Mouse (Mus musculus) limb, embryonic 10.5 days (tissue): ENCODE data around the gene Nwd1. TPM values are rescaled to one million over a fixed set of nuclear protein-coding genes. Genes with fewer than 3 reads are reported as not detected.

Experiments used
- DNase-seq: peaks from one replicate; pipeline ENCODE4 v3.0.0-alpha.2; 2017; ENCODE audit warnings: low spot score
- H3K27ac ChIP-seq: fragments of 300-500 bp; sonication (generic); 2 replicates; pipeline ENCODE4 v1.5.1; 2016; ENCODE audit warnings: mild to moderate bottlenecking
- H3K27me3 ChIP-seq: fragments of 300-500 bp; sonication (generic); 2 replicates; pipeline ENCODE4 v1.6.1; 2016; ENCODE audit warnings: low read depth, mild to moderate bottlenecking; ENCODE audit not compliant: poor library complexity, severe bottlenecking
- H3K36me3 ChIP-seq: fragments of 300-500 bp; sonication (generic); 2 replicates; pipeline ENCODE4 v1.6.1; 2016; ENCODE audit warnings: mild to moderate bottlenecking, moderate library complexity
- H3K4me1 ChIP-seq: fragments of 300-500 bp; sonication (generic); 2 replicates; pipeline ENCODE4 v1.6.1; 2016
- H3K4me3 ChIP-seq: fragments of 300-500 bp; sonication (generic); 2 replicates; pipeline ENCODE4 v1.5.1; 2016; ENCODE audit warnings: mild to moderate bottlenecking, moderate library complexity
- H3K9me3 ChIP-seq: fragments of 300-500 bp; sonication (generic); replicated peaks from 2 replicates; pipeline ENCODE4 v1.6.1; 2016; ENCODE audit warnings: mild to moderate bottlenecking
- WGBS: fragments of 180-500 bp; shearing (Covaris S2); methylation state at CpG from one replicate; pipeline ENCODE4 v1.1.7; 2016; 5-methylcytosine and 5-hydroxymethylcytosine counted together
- microRNA-seq: library from miRNA; unstranded; fragments of <30 nt; microRNA quantifications from one replicate; pipeline ENCODE4, GENCODE M21; 2017
- polyA plus RNA-seq: library from polyadenylated mRNA; unstranded; fragments of >200 nt; fragmentation: Nextera tagmentation; extraction: Ambion mirVana; gene quantifications from 2 replicates; pipeline ENCODE4 v1.2.1, GENCODE M21; 2016

Nwd1 gene
- polyA plus RNA-seq, 1 experiment from 2014 or later, result not detected

GRCm38 (mm10) chr8:72756771-72757390 is 110.4 kb downstream of the Nwd1 start:
- H3K4me1 ChIP-seq, result peaks cover 9% of the 10 kb centered on the region; the same call in 1 of the 2 replicates
- 96% methylated on average over 35 of the region's 35 CpGs for WGBS
- no peaks in the 10 kb centered on the region for H3K27me3 ChIP-seq
- H3K36me3 ChIP-seq, result peaks cover 80% of the 10 kb centered on the region
- no peak overlapping the region for H3K4me3 ChIP-seq
- no peaks in the 10 kb centered on the region for H3K9me3 ChIP-seq
- peak; percentile 30 for DNase-seq
- H3K27ac ChIP-seq, result no peak overlapping the region

GRCm38 (mm10) chr8:72757426-72758195 is 111.1 kb downstream of the Nwd1 start:
- no peaks in the 10 kb centered on the region for H3K9me3 ChIP-seq
- H3K4me3 ChIP-seq, result no peak overlapping the region
- H3K27ac ChIP-seq, result no peak overlapping the region
- WGBS, result 94% methylated on average over 15 of the region's 15 CpGs
- H3K36me3 ChIP-seq, result peaks cover 72% of the 10 kb centered on the region
- H3K27me3 ChIP-seq, result no peaks in the 10 kb centered on the region
- peaks cover 9% of the 10 kb centered on the region; the same call in 1 of the 2 replicates for H3K4me1 ChIP-seq
- peak; percentile 25 for DNase-seq

- H3K27ac ChIP-seq, result no peak overlapping the region
- H3K4me3 ChIP-seq, result no peak overlapping the region
- H3K4me1 ChIP-seq, result peaks cover 9% of the 10 kb centered on the region; the same call in 1 of the 2 replicates
- peak; percentile 11 for DNase-seq
- no peaks in the 10 kb centered on the region for H3K27me3 ChIP-seq
- H3K36me3 ChIP-seq, result peaks cover 65% of the 10 kb centered on the region
- H3K9me3 ChIP-seq, result no peaks in the 10 kb centered on the region
These were observed 111.8 kb downstream of the Nwd1 start for GRCm38 (mm10) chr8:72758310-72758709.

GRCm38 (mm10) chr8:72760216-72760615 is 113.7 kb downstream of the Nwd1 start:
- Histone ChIP-seq H3K36me3 (peaks cover 48% of the 10 kb centered on the region), H3K27ac (no peak overlapping the region), H3K4me3 (no peak overlapping the region), H3K4me1 (peaks cover 9% of the 10 kb centered on the region; the same call in 1 of the 2 replicates), H3K27me3 (no peaks in the 10 kb centered on the region), H3K9me3 (no peaks in the 10 kb centered on the region)
- DNase-seq, result peak; percentile 28
- 91% methylated on average over 3 of the region's 3 CpGs for WGBS

- H3K4me3 ChIP-seq, result no peak within 1 kb of the TSS
- WGBS, result 76% methylated on average over 7 of the region's 7 CpGs
- H3K27me3 ChIP-seq, result no peaks in the 10 kb centered on the region
- DNase-seq, result no peak
- no peaks in the 10 kb centered on the region for H3K9me3 ChIP-seq
- H3K27ac ChIP-seq, result peak within 1 kb of the TSS; percentile 46; the same call in 1 of the 2 replicates
- H3K36me3 ChIP-seq, result peaks cover 35% of the 10 kb centered on the region
- peaks cover 9% of the 10 kb centered on the region; the same call in 1 of the 2 replicates for H3K4me1 ChIP-seq
These were observed 115.0 kb downstream of the Nwd1 start, which contains the start of gene F2rl3 for GRCm38 (mm10) chr8:72761322-72762051. TSS of gene F2rl3 (plus strand) at chr8:72761880.

- H3K9me3 ChIP-seq, result no peaks in the 10 kb centered on the region
- WGBS, result 89% methylated on average over 12 of the region's 12 CpGs
- H3K27me3 ChIP-seq, result no peaks in the 10 kb centered on the region
- peaks cover 27% of the 10 kb centered on the region for H3K36me3 ChIP-seq
- peak overlapping the region; percentile 46; the same call in 1 of the 2 replicates for H3K27ac ChIP-seq
- no peak for DNase-seq
- no peak overlapping the region for H3K4me3 ChIP-seq
- H3K4me1 ChIP-seq, result peaks cover 9% of the 10 kb centered on the region; the same call in 1 of the 2 replicates
These were observed 115.8 kb downstream of the Nwd1 start for GRCm38 (mm10) chr8:72762306-72762705.

GRCm38 (mm10) chr8:72765696-72766095 is 119.2 kb downstream of the Nwd1 start:
- Histone ChIP-seq H3K4me3 (no peak overlapping the region), H3K9me3 (no peaks in the 10 kb centered on the region), H3K27me3 (no peaks in the 10 kb centered on the region), H3K27ac (no peak overlapping the region), H3K36me3 (no peaks in the 10 kb centered on the region), H3K4me1 (peaks cover 9% of the 10 kb centered on the region; the same call in 1 of the 2 replicates)
- WGBS, result 68% methylated on average over 4 of the region's 4 CpGs
- no peak for DNase-seq

GRCm38 (mm10) chr8:72766777-72767176 is 120.3 kb downstream of the Nwd1 start:
- no peaks in the 10 kb centered on the region for H3K27me3 ChIP-seq
- no peak for DNase-seq
- H3K9me3 ChIP-seq, result no peaks in the 10 kb centered on the region
- 38% methylated on average over 7 of the region's 7 CpGs for WGBS
- H3K4me1 ChIP-seq, result 0 out of 2 replicates have a peak, but pooled peaks cover under 1% of the 10 kb centered on the region
- H3K27ac ChIP-seq, result no peak overlapping the region
- no peak overlapping the region for H3K4me3 ChIP-seq
- no peaks in the 10 kb centered on the region for H3K36me3 ChIP-seq

Small RNA genes lying within 50 kb of the gene (microRNA-seq; reads per million reads assigned to microRNA genes)
- gene Gm26237, result not detected

Other genes starting within 250 kb of the Nwd1 start
- gene Eps15l1, start 225.3 kb upstream of the Nwd1 start, polyA plus RNA-seq, result 75.3 and 85.1 TPM in 2 replicates
- gene Calr3, start 202.8 kb upstream of the Nwd1 start, polyA plus RNA-seq, result 0.54 and 0.90 TPM in 2 replicates
- gene 1700030K09Rik, start 202.8 kb upstream of the Nwd1 start, polyA plus RNA-seq, result 14.6 and 16.1 TPM in 2 replicates
- 107 and 116 TPM in 2 replicates for gene Cherp, start 171.5 kb upstream of the Nwd1 start, polyA plus RNA-seq
- gene Slc35e1, start 154.1 kb upstream of the Nwd1 start, polyA plus RNA-seq, result 30.5 and 31.0 TPM in 2 replicates
- gene Med26, start 98.4 kb upstream of the Nwd1 start, polyA plus RNA-seq, result 21.5 and 22.5 TPM in 2 replicates
- gene Smim7, start 75.6 kb upstream of the Nwd1 start, polyA plus RNA-seq, result 92.4 and 97.4 TPM in 2 replicates
- 7.3 and 9.6 TPM in 2 replicates for gene Tmem38a, start 74.7 kb upstream of the Nwd1 start, polyA plus RNA-seq
- 145 and 153 TPM in 2 replicates for gene Sin3b, start 76.6 kb downstream of the Nwd1 start, polyA plus RNA-seq
- 2.2 and 2.5 TPM in 2 replicates for gene F2rl3, start 115.2 kb downstream of the Nwd1 start, polyA plus RNA-seq